Mouse (Mus musculus) hindbrain, embryonic 12.5 days (tissue): Measurements from ENCODE around the gene Pgm2. TPM values are rescaled to one million over a fixed set of nuclear protein-coding genes. Genes with fewer than 3 reads are reported as not detected.

ENCODE experiments used
- ATAC-seq: fragments of 200-750 bp; cut with Nextera tagmentation; 2 replicates; pipeline ENCODE4 v1.8.0; 2017; ENCODE audit warnings: moderate TSS enrichment; ENCODE audit not compliant: low FRiP score
- H3K27ac ChIP-seq: fragments of 300-500 bp; sonication (generic); 2 replicates; pipeline ENCODE4 v1.5.1; 2016; ENCODE audit warnings: mild to moderate bottlenecking
- H3K27me3 ChIP-seq: fragments of 300-500 bp; sonication (generic); 2 replicates; pipeline ENCODE4 v1.6.1; 2016; ENCODE audit warnings: mild to moderate bottlenecking
- H3K36me3 ChIP-seq: fragments of 300-500 bp; sonication (generic); 2 replicates; pipeline ENCODE4 v1.6.1; 2016; ENCODE audit warnings: mild to moderate bottlenecking
- H3K4me1 ChIP-seq: fragments of 300-500 bp; sonication (generic); 2 replicates; pipeline ENCODE4 v1.6.1; 2016
- H3K4me2 ChIP-seq: fragments of 300-500 bp; sonication (generic); replicated peaks from 2 replicates; pipeline ENCODE4 v1.6.1; 2016; ENCODE audit warnings: mild to moderate bottlenecking
- H3K4me3 ChIP-seq: fragments of 300-500 bp; sonication (generic); 2 replicates; pipeline ENCODE4 v1.5.1; 2016; ENCODE audit warnings: mild to moderate bottlenecking
- H3K9ac ChIP-seq: fragments of 300-500 bp; sonication (generic); 2 replicates; pipeline ENCODE4 v1.6.1; 2016; ENCODE audit warnings: mild to moderate bottlenecking, moderate library complexity
- H3K9me3 ChIP-seq: fragments of 300-500 bp; sonication (generic); replicated peaks from 2 replicates; pipeline ENCODE4 v1.6.1; 2016; ENCODE audit warnings: mild to moderate bottlenecking
- WGBS: fragments of 180-500 bp; shearing (Covaris S2); methylation state at CpG from one replicate; pipeline ENCODE4 v1.1.7; 2016; 5-methylcytosine and 5-hydroxymethylcytosine counted together
- microRNA-seq: library from miRNA; unstranded; fragments of <30 nt; microRNA quantifications from one replicate; pipeline ENCODE4, GENCODE M21; 2017
- polyA plus RNA-seq: library from polyadenylated mRNA; unstranded; fragments of >200 nt; fragmentation: Nextera tagmentation; extraction: Ambion mirVana; gene quantifications from 2 replicates; pipeline ENCODE4 v1.2.1, GENCODE M21; 2016

Pgm2 gene
- polyA plus RNA-seq, 1 experiment from 2014 or later = 29.4 TPM

GRCm38 (mm10) chr5:64168990-64169540 lies 76.3 kb downstream of the Pgm2 start:
- Histone ChIP-seq H3K4me3 (no peak overlapping the region), H3K9ac (no peak overlapping the region), H3K27ac (no peak overlapping the region), H3K4me1 (no peaks in the 10 kb centered on the region; the same call in 1 of the 2 replicates), H3K36me3 (no peaks in the 10 kb centered on the region), H3K4me2 (no peak overlapping the region), H3K9me3 (no peaks in the 10 kb centered on the region), H3K27me3 (no peaks in the 10 kb centered on the region)
- WGBS = 95% methylated on average over 10 of the region's 10 CpGs
- ATAC-seq = no peak

GRCm38 (mm10) chr5:64172884-64173283 lies 80.1 kb downstream of the Pgm2 start:
- 79% methylated on average over 3 of the region's 3 CpGs for WGBS
- Histone ChIP-seq H3K27ac (no peak overlapping the region), H3K4me2 (no peak overlapping the region), H3K4me1 (no peaks in the 10 kb centered on the region), H3K4me3 (no peak overlapping the region), H3K9ac (no peak overlapping the region), H3K27me3 (no peaks in the 10 kb centered on the region), H3K9me3 (no peaks in the 10 kb centered on the region), H3K36me3 (no peaks in the 10 kb centered on the region)
- no peak for ATAC-seq

- H3K4me1 ChIP-seq = no peaks in the 10 kb centered on the region
- H3K4me3 ChIP-seq = no peak overlapping the region
- H3K36me3 ChIP-seq = no peaks in the 10 kb centered on the region
- H3K9ac ChIP-seq = no peak overlapping the region
- H3K9me3 ChIP-seq = no peaks in the 10 kb centered on the region
- H3K4me2 ChIP-seq = no peak overlapping the region
- 76% methylated on average over 16 of the region's 16 CpGs for WGBS
- no peak overlapping the region for H3K27ac ChIP-seq
- no peaks in the 10 kb centered on the region for H3K27me3 ChIP-seq
- no peak for ATAC-seq
These were observed 80.6 kb downstream of the Pgm2 start for GRCm38 (mm10) chr5:64173302-64173701.

GRCm38 (mm10) chr5:64174429-64174935 lies 81.7 kb downstream of the Pgm2 start:
- ATAC-seq = no peak
- no peaks in the 10 kb centered on the region for H3K27me3 ChIP-seq
- 66% methylated on average over 5 of the region's 5 CpGs for WGBS
- no peak overlapping the region for H3K4me2 ChIP-seq
- no peak overlapping the region for H3K4me3 ChIP-seq
- H3K9ac ChIP-seq = no peak overlapping the region
- no peaks in the 10 kb centered on the region for H3K4me1 ChIP-seq
- no peaks in the 10 kb centered on the region for H3K9me3 ChIP-seq
- H3K27ac ChIP-seq = no peak overlapping the region
- no peaks in the 10 kb centered on the region for H3K36me3 ChIP-seq

Small RNA genes within 50 kb of the gene (microRNA-seq; reads per million reads assigned to microRNA genes)
- not detected for gene Gm22395
- not detected for gene Gm23967

Other genes starting within 250 kb of the Pgm2 start
- gene Rell1, start 124.1 kb upstream of the Pgm2 start, polyA plus RNA-seq = 15.5 and 15.6 TPM in 2 replicates
- gene Tbc1d1, start 63.4 kb downstream of the Pgm2 start, polyA plus RNA-seq = 23.8 and 24.5 TPM in 2 replicates